Mouse (Mus musculus): ENCODE measurements around the gene Sec24a. TPM values are rescaled to one million over a fixed set of nuclear protein-coding genes. Genes with fewer than 3 reads are reported as not detected.

The Sec24a gene
- polyA plus RNA-seq, 1 experiment from 2014 or later: 15.3 TPM

Other genes with a start within 250 kb of the Sec24a start
- 10.5 and 11.0 TPM in 2 replicates for gene Phykpl, start 178.9 kb downstream of the Sec24a start, polyA plus RNA-seq (2015; fragmentation: Nextera tagmentation; extraction: Ambion mirVana)
- 400 and 427 TPM in 2 replicates for gene Hnrnpab, start 156.8 kb downstream of the Sec24a start, polyA plus RNA-seq (2015; fragmentation: Nextera tagmentation; extraction: Ambion mirVana)
- 99.6 and 108 TPM in 2 replicates for gene Nhp2, start 143.9 kb downstream of the Sec24a start, polyA plus RNA-seq (2015; fragmentation: Nextera tagmentation; extraction: Ambion mirVana)
- gene Rmnd5b, start 127.7 kb downstream of the Sec24a start, polyA plus RNA-seq (2015; fragmentation: Nextera tagmentation; extraction: Ambion mirVana): 74.8 and 77.7 TPM in 2 replicates
- gene N4bp3, start 112.8 kb downstream of the Sec24a start, polyA plus RNA-seq (2015; fragmentation: Nextera tagmentation; extraction: Ambion mirVana): 12.9 and 14.1 TPM in 2 replicates
- 0.63 and 0.83 TPM in 2 replicates for gene D930048N14Rik, start 112.7 kb downstream of the Sec24a start, polyA plus RNA-seq (2015; fragmentation: Nextera tagmentation; extraction: Ambion mirVana)
- 118 and 121 TPM in 2 replicates for gene 0610009B22Rik, start 74.8 kb downstream of the Sec24a start, polyA plus RNA-seq (2015; fragmentation: Nextera tagmentation; extraction: Ambion mirVana)
- gene Sar1b, start 53 bp upstream of the Sec24a start, polyA plus RNA-seq (2015; fragmentation: Nextera tagmentation; extraction: Ambion mirVana): 182 and 189 TPM in 2 replicates
- 0.23 and 0.32 TPM in 2 replicates for gene Jade2, start 94.0 kb upstream of the Sec24a start, polyA plus RNA-seq (2015; fragmentation: Nextera tagmentation; extraction: Ambion mirVana)
- 113 TPM in 2 replicates for gene Cdkn2aipnl, start 204.0 kb upstream of the Sec24a start, polyA plus RNA-seq (2015; fragmentation: Nextera tagmentation; extraction: Ambion mirVana)
- gene Ube2b, start 237.1 kb upstream of the Sec24a start, polyA plus RNA-seq (2015; fragmentation: Nextera tagmentation; extraction: Ambion mirVana): 256 and 270 TPM in 2 replicates
- gene Cdkl3, start 240.6 kb upstream of the Sec24a start, polyA plus RNA-seq (2015; fragmentation: Nextera tagmentation; extraction: Ambion mirVana): 25.1 and 29.1 TPM in 2 replicates

Measured in hindbrain, embryonic 13.5 days (tissue).